Mouse (Mus musculus): Measurements from ENCODE around the gene Lrrc7. TPM values are rescaled to one million over a fixed set of nuclear protein-coding genes. Genes with fewer than 3 reads are reported as not detected.

The Lrrc7 gene
- polyA plus RNA-seq, 1 experiment from 2014 or later = 0.55 TPM

DNA sequence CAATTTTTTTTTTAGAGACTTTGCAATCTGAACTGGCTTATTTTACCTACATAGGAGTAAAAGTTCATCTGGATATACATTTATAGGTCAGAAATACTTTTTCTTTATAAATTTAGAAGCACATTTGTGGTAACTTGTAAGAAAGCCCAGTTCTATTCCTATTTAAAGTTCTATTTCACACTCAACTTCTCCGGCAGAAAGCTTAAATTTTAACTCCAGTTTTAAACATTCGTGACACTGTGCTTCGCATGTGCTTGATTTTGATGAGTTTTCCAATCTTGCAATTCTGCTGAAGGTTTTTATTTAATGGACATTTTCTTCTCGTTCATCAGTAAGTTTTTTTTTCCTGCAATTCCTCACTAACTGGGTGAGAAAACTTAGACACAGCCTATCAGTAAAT, 205.8 kb downstream of the Lrrc7 start:
- Histone ChIP-seq H3K27ac (no peak overlapping the region), H3K9me3 (replicated peaks) (no peaks in the 10 kb centered on the region), H3K4me2 (no peak overlapping the region), H3K4me1 (no peaks in the 10 kb centered on the region), H3K9ac (no peak overlapping the region), H3K4me3 (replicated peaks) (no peak overlapping the region), H3K36me3 (no peaks in the 10 kb centered on the region), H3K27me3 (no peaks in the 10 kb centered on the region)
- 85% methylated on average over 4 of the region's 4 CpGs for WGBS
- no peak for ATAC-seq (replicated peaks; ENCODE audit: low FRiP score)

DNA sequence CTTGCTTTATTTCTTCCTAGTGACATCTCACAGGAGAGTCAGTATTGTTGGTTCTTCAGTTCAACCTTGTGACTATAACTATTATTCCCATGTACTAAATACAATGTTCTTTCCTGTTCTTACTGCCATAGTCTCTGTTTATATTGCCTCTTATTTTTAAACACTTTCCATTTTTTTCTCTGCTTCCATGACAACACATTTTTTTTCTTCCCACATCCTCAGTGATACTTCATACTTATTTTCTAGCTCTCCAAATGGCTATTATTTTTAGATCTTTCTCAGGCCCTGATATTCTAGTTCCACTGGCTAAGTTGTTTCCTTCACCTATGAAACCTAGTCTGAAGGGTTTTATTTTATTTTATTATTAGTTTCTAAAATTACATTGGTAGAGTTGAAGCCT, 221.2 kb downstream of the Lrrc7 start:
- Histone ChIP-seq H3K36me3 (no peaks in the 10 kb centered on the region), H3K27ac (no peak overlapping the region), H3K27me3 (no peaks in the 10 kb centered on the region), H3K4me1 (no peaks in the 10 kb centered on the region), H3K9ac (no peak overlapping the region), H3K4me3 (replicated peaks) (no peak overlapping the region), H3K4me2 (no peak overlapping the region), H3K9me3 (replicated peaks) (no peaks in the 10 kb centered on the region)
- no peak for ATAC-seq (replicated peaks; ENCODE audit: low FRiP score)

DNA sequence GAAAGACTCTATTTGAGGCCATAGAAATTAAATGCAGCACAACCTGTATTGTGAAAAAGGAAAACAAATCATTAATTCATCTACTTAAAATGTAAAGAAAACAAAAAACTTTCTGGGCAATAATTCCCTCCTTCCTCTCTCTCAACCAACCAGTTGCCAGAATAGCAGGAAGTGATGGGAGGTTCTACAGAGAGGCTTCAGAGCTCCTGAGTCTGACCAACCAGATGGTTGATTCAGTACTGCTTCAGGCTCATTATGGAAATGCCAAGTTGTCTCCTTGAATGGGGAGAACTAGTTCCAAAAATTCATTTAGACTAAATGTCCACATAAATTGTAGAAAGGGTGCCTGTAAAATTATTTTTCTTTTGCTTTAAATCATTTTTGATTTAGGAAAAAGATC, 231.9 kb downstream of the Lrrc7 start:
- Histone ChIP-seq H3K27ac (no peak overlapping the region), H3K36me3 (no peaks in the 10 kb centered on the region), H3K27me3 (no peaks in the 10 kb centered on the region), H3K4me2 (no peak overlapping the region), H3K4me3 (replicated peaks) (no peak overlapping the region), H3K9ac (no peak overlapping the region), H3K9me3 (replicated peaks) (no peaks in the 10 kb centered on the region), H3K4me1 (no peaks in the 10 kb centered on the region)
- no peak for ATAC-seq (replicated peaks; ENCODE audit: low FRiP score)

- H3K9me3 ChIP-seq (replicated peaks) = no peaks in the 10 kb centered on the region
- no peaks in the 10 kb centered on the region for H3K36me3 ChIP-seq
- no peak for ATAC-seq (replicated peaks; ENCODE audit: low FRiP score)
- H3K27me3 ChIP-seq = no peaks in the 10 kb centered on the region
- no peak overlapping the region for H3K9ac ChIP-seq
- H3K4me3 ChIP-seq (replicated peaks) = no peak overlapping the region
- no peak overlapping the region for H3K27ac ChIP-seq
- no peak overlapping the region for H3K4me2 ChIP-seq
- 65% methylated on average over 2 of the region's 2 CpGs for WGBS
- H3K4me1 ChIP-seq = no peaks in the 10 kb centered on the region
Observed at GRCm38 (mm10) chr3:158310391-158310790, 251.6 kb downstream of the Lrrc7 start.

- no peak for ATAC-seq (replicated peaks; ENCODE audit: low FRiP score)
- Histone ChIP-seq H3K9ac (no peak overlapping the region), H3K36me3 (no peaks in the 10 kb centered on the region), H3K4me3 (replicated peaks) (no peak overlapping the region), H3K4me1 (no peaks in the 10 kb centered on the region), H3K27me3 (no peaks in the 10 kb centered on the region), H3K4me2 (no peak overlapping the region), H3K27ac (no peak overlapping the region), H3K9me3 (replicated peaks) (no peaks in the 10 kb centered on the region)
Observed at GRCm38 (mm10) chr3:158307415-158307814, 254.6 kb downstream of the Lrrc7 start.

- ATAC-seq (replicated peaks; ENCODE audit: low FRiP score) = no peak
Observed at GRCm38 (mm10) chr3:158298732-158299131, 263.3 kb downstream of the Lrrc7 start.

DNA sequence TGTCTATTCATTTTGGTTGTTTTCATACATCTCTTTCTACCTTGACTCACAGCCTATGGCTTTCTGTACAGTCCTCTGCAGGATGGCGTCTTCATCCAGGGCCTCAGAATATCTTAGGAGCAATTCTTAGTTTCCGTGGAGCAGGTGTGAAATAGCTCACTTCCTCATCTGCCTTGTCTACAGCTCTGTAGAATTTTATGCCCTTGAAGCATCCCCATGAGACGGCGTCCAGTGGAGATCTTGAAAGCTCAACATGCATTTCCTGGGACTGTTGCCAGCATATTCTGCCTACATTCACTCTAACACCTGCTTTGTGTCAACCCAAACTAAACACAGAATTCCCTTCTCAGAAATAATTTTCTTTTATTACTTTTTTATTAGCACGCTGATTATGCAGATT, 267.0 kb downstream of the Lrrc7 start:
- H3K36me3 ChIP-seq = no peaks in the 10 kb centered on the region
- WGBS = 61% methylated on average over 5 of the region's 5 CpGs
- H3K4me2 ChIP-seq = no peak overlapping the region
- H3K4me1 ChIP-seq = no peaks in the 10 kb centered on the region
- H3K27me3 ChIP-seq = no peaks in the 10 kb centered on the region
- H3K27ac ChIP-seq = no peak overlapping the region
- no peak overlapping the region for H3K4me3 ChIP-seq (replicated peaks)
- no peaks in the 10 kb centered on the region for H3K9me3 ChIP-seq (replicated peaks)
- H3K9ac ChIP-seq = no peak overlapping the region
- no peak for ATAC-seq (replicated peaks; ENCODE audit: low FRiP score)

More at GRCm38 (mm10) chr3:158298732-158299131, 263.3 kb downstream of the Lrrc7 start:
- H3K4me2 ChIP-seq = no peak overlapping the region
- no peaks in the 10 kb centered on the region for H3K4me1 ChIP-seq
- H3K4me3 ChIP-seq (replicated peaks) = no peak overlapping the region
- H3K9me3 ChIP-seq (replicated peaks) = no peaks in the 10 kb centered on the region
- WGBS = 82% methylated on average over 3 of the region's 3 CpGs
- no peaks in the 10 kb centered on the region for H3K27me3 ChIP-seq
- H3K9ac ChIP-seq = no peak overlapping the region
- H3K27ac ChIP-seq = no peak overlapping the region
- no peaks in the 10 kb centered on the region for H3K36me3 ChIP-seq

DNA sequence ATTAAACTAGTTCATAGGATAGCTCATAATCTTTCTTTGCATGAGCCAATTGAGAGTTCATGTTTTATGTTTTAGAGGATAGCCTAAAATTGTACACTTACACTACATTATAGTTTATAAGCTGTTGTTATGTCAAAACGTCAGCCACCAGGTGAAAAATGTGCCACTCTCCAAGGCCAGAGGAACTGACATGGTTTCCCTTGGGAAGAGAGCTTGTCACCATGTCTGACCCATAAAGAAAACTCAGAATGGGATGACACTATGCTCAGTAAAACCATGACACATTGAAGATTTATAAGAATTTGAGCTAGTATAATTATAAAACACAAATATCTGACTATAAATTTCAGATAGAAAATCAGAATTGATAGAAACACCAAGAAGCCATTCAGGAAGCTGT, 277.6 kb downstream of the Lrrc7 start:
- no peak overlapping the region for H3K9ac ChIP-seq
- H3K9me3 ChIP-seq (replicated peaks) = no peaks in the 10 kb centered on the region
- no peak for ATAC-seq (replicated peaks; ENCODE audit: low FRiP score)
- H3K27me3 ChIP-seq = no peaks in the 10 kb centered on the region
- no peak overlapping the region for H3K4me2 ChIP-seq
- H3K4me3 ChIP-seq (replicated peaks) = no peak overlapping the region
- no peak overlapping the region for H3K27ac ChIP-seq
- no peaks in the 10 kb centered on the region for H3K4me1 ChIP-seq
- WGBS = 59% methylated on average over 1 of the region's 1 CpGs
- no peaks in the 10 kb centered on the region for H3K36me3 ChIP-seq

GRCm38 (mm10) chr3:158278631-158279030, 283.4 kb downstream of the Lrrc7 start:
- Histone ChIP-seq H3K9me3 (replicated peaks) (no peaks in the 10 kb centered on the region), H3K4me3 (replicated peaks) (no peak overlapping the region), H3K4me1 (no peaks in the 10 kb centered on the region), H3K27me3 (no peaks in the 10 kb centered on the region), H3K9ac (no peak overlapping the region), H3K4me2 (no peak overlapping the region), H3K27ac (no peak overlapping the region), H3K36me3 (no peaks in the 10 kb centered on the region)
- ATAC-seq (replicated peaks; ENCODE audit: low FRiP score) = no peak
- 77% methylated on average over 2 of the region's 2 CpGs for WGBS

DNA sequence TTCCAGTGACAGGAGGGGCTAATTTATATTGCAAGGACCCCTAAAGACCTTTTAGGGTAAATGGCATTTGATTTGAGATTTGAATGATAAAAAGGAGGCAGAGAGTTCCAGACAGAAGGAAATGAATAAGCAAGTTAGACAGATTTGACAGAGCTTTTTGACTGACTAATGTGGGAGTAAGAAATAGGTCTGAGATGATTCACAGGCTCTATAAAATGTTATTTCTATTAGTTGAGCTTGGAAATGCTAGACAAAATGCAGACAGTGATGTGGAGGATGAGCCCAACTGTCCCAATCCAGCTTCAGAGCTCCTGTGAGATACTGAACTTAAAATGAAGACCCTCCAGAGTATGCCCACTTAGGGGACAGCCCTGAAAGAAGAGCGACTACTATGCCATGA, 289.3 kb downstream of the Lrrc7 start:
- Histone ChIP-seq H3K36me3 (no peaks in the 10 kb centered on the region), H3K9me3 (replicated peaks) (no peaks in the 10 kb centered on the region), H3K4me3 (replicated peaks) (no peak overlapping the region), H3K9ac (no peak overlapping the region), H3K27me3 (no peaks in the 10 kb centered on the region), H3K4me1 (no peaks in the 10 kb centered on the region), H3K4me2 (no peak overlapping the region), H3K27ac (no peak overlapping the region)
- no peak for ATAC-seq (replicated peaks; ENCODE audit: low FRiP score)
- WGBS = 93% methylated on average over 1 of the region's 1 CpGs

- H3K27me3 ChIP-seq = no peaks in the 10 kb centered on the region
- H3K9ac ChIP-seq = no peak overlapping the region
- no peak overlapping the region for H3K4me3 ChIP-seq (replicated peaks)
- no peak overlapping the region for H3K27ac ChIP-seq
- no peaks in the 10 kb centered on the region for H3K4me1 ChIP-seq
- H3K9me3 ChIP-seq (replicated peaks) = no peaks in the 10 kb centered on the region
- ATAC-seq (replicated peaks; ENCODE audit: low FRiP score) = no peak
- H3K4me2 ChIP-seq = no peak overlapping the region
- 74% methylated on average over 1 of the region's 1 CpGs for WGBS
- H3K36me3 ChIP-seq = no peaks in the 10 kb centered on the region
Observed at GRCm38 (mm10) chr3:158270887-158271286, 291.1 kb downstream of the Lrrc7 start.

- Histone ChIP-seq H3K27ac (no peak overlapping the region), H3K9me3 (replicated peaks) (no peaks in the 10 kb centered on the region), H3K4me3 (replicated peaks) (no peak overlapping the region), H3K9ac (no peak overlapping the region), H3K4me1 (no peaks in the 10 kb centered on the region), H3K4me2 (no peak overlapping the region), H3K27me3 (no peaks in the 10 kb centered on the region), H3K36me3 (no peaks in the 10 kb centered on the region)
- no peak for ATAC-seq (replicated peaks; ENCODE audit: low FRiP score)
Observed at GRCm38 (mm10) chr3:158252576-158252975, 309.4 kb downstream of the Lrrc7 start.

DNA sequence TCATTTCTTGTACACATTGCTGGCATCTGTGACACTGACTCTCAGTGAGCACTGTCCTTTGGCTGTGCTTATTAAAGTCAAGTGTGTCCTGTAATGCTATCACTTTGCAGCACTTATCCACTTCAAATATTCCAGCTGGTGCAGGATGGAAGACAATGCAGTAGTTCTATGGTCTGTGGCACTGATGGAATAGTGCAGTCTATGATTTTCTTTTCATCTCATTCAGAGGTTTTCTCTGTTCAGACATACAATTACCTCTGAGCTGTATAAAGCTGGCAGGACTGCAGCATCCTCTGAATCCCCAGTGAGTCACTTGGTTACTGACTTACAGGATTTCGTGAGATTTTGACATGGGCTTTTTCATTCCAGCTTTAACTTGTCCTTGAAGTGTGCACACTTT, 314.3 kb downstream of the Lrrc7 start:
- Histone ChIP-seq H3K9me3 (replicated peaks) (no peaks in the 10 kb centered on the region), H3K27me3 (no peaks in the 10 kb centered on the region), H3K4me3 (replicated peaks) (no peak overlapping the region), H3K4me2 (no peak overlapping the region), H3K9ac (no peak overlapping the region), H3K4me1 (no peaks in the 10 kb centered on the region), H3K36me3 (no peaks in the 10 kb centered on the region), H3K27ac (no peak overlapping the region)
- ATAC-seq (replicated peaks; ENCODE audit: low FRiP score) = no peak
- WGBS = 75% methylated on average over 1 of the region's 1 CpGs

Measured in kidney, embryonic 15.5 days (tissue).